Mouse (Mus musculus): Measurements from ENCODE around the gene Tspan9. TPM values are rescaled to one million over a fixed set of nuclear protein-coding genes. Genes with fewer than 3 reads are reported as not detected.
A peak's percentile ranks its signal among the peaks of the same experiment; 100 is the strongest.

Gene Tspan9
- polyA plus RNA-seq, 2 experiments = 134 to 151 TPM

GRCm38 (mm10) chr6:128015304-128015703 lies 128.1 kb downstream of the Tspan9 start:
- peaks cover 26% of the 10 kb centered on the region for H3K4me1 ChIP-seq (ENCODE audit: control insufficient read depth, insufficient read depth, low read length)
- no peak overlapping the region for H3K27ac ChIP-seq (replicated peaks; ENCODE audit: low read depth, low read length)
- no peak overlapping the region for H3K4me2 ChIP-seq (replicated peaks; ENCODE audit: low read depth, low read length, severe bottlenecking)
- no peaks in the 10 kb centered on the region for H3K27me3 ChIP-seq (ENCODE audit: control insufficient read depth, insufficient read depth, low read length)
- H3K36me3 ChIP-seq (ENCODE audit: control insufficient read depth, insufficient read depth, low read length) = no peaks in the 10 kb centered on the region
- no peak for TF ChIP-seq POLR2A (IDR thresholded peaks at IDR 0.05; ENCODE audit: borderline replicate concordance, extremely low read depth, insufficient read depth, insufficient read length)
- no peak overlapping the region for H3K9ac ChIP-seq (ENCODE audit: low read depth, low read length, severe bottlenecking)
- H3K9me3 ChIP-seq (ENCODE audit: control insufficient read depth, low read length) = no peaks in the 10 kb centered on the region
- no peak overlapping the region for H3K4me3 ChIP-seq (replicated peaks; ENCODE audit: low read length)
- DNase-seq (ENCODE audit: low spot score) (no peak), ATAC-seq (ENCODE audit: low FRiP score, low read depth) (no peak)
- 75% methylated on average over 7 of the region's 7 CpGs for WGBS

GRCm38 (mm10) chr6:128011781-128012180 lies 131.6 kb downstream of the Tspan9 start:
- H3K4me1 ChIP-seq (ENCODE audit: control insufficient read depth, insufficient read depth, low read length) = peaks cover 34% of the 10 kb centered on the region
- H3K27ac ChIP-seq (replicated peaks; ENCODE audit: low read depth, low read length) = no peak overlapping the region
- 75% methylated on average over 17 of the region's 17 CpGs for WGBS

GRCm38 (mm10) chr6:128011071-128011477 lies 132.3 kb downstream of the Tspan9 start:
- Histone ChIP-seq H3K27me3 (ENCODE audit: control insufficient read depth, insufficient read depth, low read length) (no peaks in the 10 kb centered on the region), H3K9ac (ENCODE audit: low read depth, low read length, severe bottlenecking) (no peak overlapping the region), H3K4me2 (replicated peaks; ENCODE audit: low read depth, low read length, severe bottlenecking) (no peak overlapping the region), H3K27ac (replicated peaks; ENCODE audit: low read depth, low read length) (0 out of 2 replicates have a peak overlapping the region, but pooled peaks have one; percentile 59), H3K9me3 (ENCODE audit: control insufficient read depth, low read length) (no peaks in the 10 kb centered on the region), H3K4me3 (replicated peaks; ENCODE audit: low read length) (no peak overlapping the region), H3K36me3 (ENCODE audit: control insufficient read depth, insufficient read depth, low read length) (no peaks in the 10 kb centered on the region), H3K4me1 (ENCODE audit: control insufficient read depth, insufficient read depth, low read length) (peaks cover 34% of the 10 kb centered on the region)
- no peak for TF ChIP-seq POLR2A (IDR thresholded peaks at IDR 0.05; ENCODE audit: borderline replicate concordance, extremely low read depth, insufficient read depth, insufficient read length)
- ATAC-seq (ENCODE audit: low FRiP score, low read depth) (no peak), DNase-seq (ENCODE audit: low spot score) (no peak)
- 72% methylated on average over 13 of the region's 13 CpGs for WGBS

More at GRCm38 (mm10) chr6:128011781-128012180, 131.6 kb downstream of the Tspan9 start:
- Histone ChIP-seq H3K4me2 (replicated peaks; ENCODE audit: low read depth, low read length, severe bottlenecking) (no peak overlapping the region), H3K9ac (ENCODE audit: low read depth, low read length, severe bottlenecking) (no peak overlapping the region), H3K36me3 (ENCODE audit: control insufficient read depth, insufficient read depth, low read length) (no peaks in the 10 kb centered on the region), H3K4me3 (replicated peaks; ENCODE audit: low read length) (no peak overlapping the region), H3K9me3 (ENCODE audit: control insufficient read depth, low read length) (no peaks in the 10 kb centered on the region), H3K27me3 (ENCODE audit: control insufficient read depth, insufficient read depth, low read length) (no peaks in the 10 kb centered on the region)
- ATAC-seq (ENCODE audit: low FRiP score, low read depth) (no peak), DNase-seq (ENCODE audit: low spot score) (no peak)
- TF ChIP-seq POLR2A (IDR thresholded peaks at IDR 0.05; ENCODE audit: borderline replicate concordance, extremely low read depth, insufficient read depth, insufficient read length) = no peak

GRCm38 (mm10) chr6:128010135-128010971 lies 133.0 kb downstream of the Tspan9 start:
- peak overlapping the region; percentile 26; the same call in 1 of the 2 replicates for H3K9ac ChIP-seq (ENCODE audit: low read depth, low read length, severe bottlenecking)
- H3K27me3 ChIP-seq (ENCODE audit: control insufficient read depth, insufficient read depth, low read length) = no peaks in the 10 kb centered on the region
- no peak overlapping the region for H3K4me3 ChIP-seq (replicated peaks; ENCODE audit: low read length)
- peak; percentile 66 for ATAC-seq (ENCODE audit: low FRiP score, low read depth)
- no peak for TF ChIP-seq POLR2A (IDR thresholded peaks at IDR 0.05; ENCODE audit: borderline replicate concordance, extremely low read depth, insufficient read depth, insufficient read length)
- H3K4me1 ChIP-seq (ENCODE audit: control insufficient read depth, insufficient read depth, low read length) = peaks cover 30% of the 10 kb centered on the region
- 25% methylated on average over 11 of the region's 11 CpGs for WGBS
- H3K27ac ChIP-seq (replicated peaks; ENCODE audit: low read depth, low read length) = peak overlapping the region; percentile 59; the same call in 1 of the 2 replicates
- no peak overlapping the region for H3K4me2 ChIP-seq (replicated peaks; ENCODE audit: low read depth, low read length, severe bottlenecking)
- DNase-seq (ENCODE audit: low spot score) = peak; percentile 48
- no peaks in the 10 kb centered on the region for H3K9me3 ChIP-seq (ENCODE audit: control insufficient read depth, low read length)
- no peaks in the 10 kb centered on the region for H3K36me3 ChIP-seq (ENCODE audit: control insufficient read depth, insufficient read depth, low read length)

- ATAC-seq (ENCODE audit: low FRiP score, low read depth) (no peak), DNase-seq (ENCODE audit: low spot score) (no peak)
- Histone ChIP-seq H3K9ac (ENCODE audit: low read depth, low read length, severe bottlenecking) (no peak overlapping the region), H3K27me3 (ENCODE audit: control insufficient read depth, insufficient read depth, low read length) (no peaks in the 10 kb centered on the region), H3K4me1 (ENCODE audit: control insufficient read depth, insufficient read depth, low read length) (peaks cover 34% of the 10 kb centered on the region), H3K27ac (replicated peaks; ENCODE audit: low read depth, low read length) (no peak overlapping the region), H3K36me3 (ENCODE audit: control insufficient read depth, insufficient read depth, low read length) (no peaks in the 10 kb centered on the region), H3K9me3 (ENCODE audit: control insufficient read depth, low read length) (no peaks in the 10 kb centered on the region), H3K4me3 (replicated peaks; ENCODE audit: low read length) (no peak overlapping the region), H3K4me2 (replicated peaks; ENCODE audit: low read depth, low read length, severe bottlenecking) (no peak overlapping the region)
- 62% methylated on average over 5 of the region's 5 CpGs for WGBS
- TF ChIP-seq POLR2A (IDR thresholded peaks at IDR 0.05; ENCODE audit: borderline replicate concordance, extremely low read depth, insufficient read depth, insufficient read length) = no peak
These were observed 135.3 kb downstream of the Tspan9 start for GRCm38 (mm10) chr6:128007982-128008562.

All from limb, embryonic 14.5 days (tissue).